Mouse (Mus musculus): Measurements from ENCODE around the gene Exoc2. TPM values are rescaled to one million over a fixed set of nuclear protein-coding genes. Genes with fewer than 3 reads are reported as not detected.

Gene Exoc2
- polyA plus RNA-seq, 1 experiment from 2014 or later = 31.1 TPM

DNA sequence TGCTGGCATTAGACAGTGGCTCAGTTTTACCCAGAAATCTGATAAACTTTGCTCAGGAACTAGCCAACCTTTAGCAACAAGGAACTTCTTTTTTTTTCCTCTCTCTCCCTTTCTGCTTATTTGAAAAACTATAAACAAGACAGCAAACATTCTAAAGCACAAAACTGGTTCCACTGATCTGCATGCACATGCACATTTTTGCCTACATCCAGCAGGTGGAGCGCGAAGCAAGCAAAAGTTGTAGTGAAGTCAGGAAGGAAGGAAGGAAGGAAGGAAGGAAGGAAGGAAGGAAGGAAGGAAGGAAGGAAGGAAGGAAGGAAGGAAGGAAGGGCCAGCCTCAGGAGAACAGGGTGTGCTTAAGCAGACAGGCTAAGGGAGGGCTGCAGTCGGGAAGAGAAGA is 109.9 kb downstream of the Exoc2 start:
- Histone ChIP-seq H3K4me3 (no peak overlapping the region), H3K27me3 (ENCODE audit: low read depth, poor library complexity, severe bottlenecking) (no peaks in the 10 kb centered on the region), H3K36me3 (peaks cover 27% of the 10 kb centered on the region), H3K4me1 (no peaks in the 10 kb centered on the region), H3K27ac (no peak overlapping the region), H3K9me3 (replicated peaks) (no peaks in the 10 kb centered on the region)
- WGBS = 90% methylated on average over 3 of the region's 3 CpGs
- DNase-seq (ENCODE audit: low spot score) = no peak

DNA sequence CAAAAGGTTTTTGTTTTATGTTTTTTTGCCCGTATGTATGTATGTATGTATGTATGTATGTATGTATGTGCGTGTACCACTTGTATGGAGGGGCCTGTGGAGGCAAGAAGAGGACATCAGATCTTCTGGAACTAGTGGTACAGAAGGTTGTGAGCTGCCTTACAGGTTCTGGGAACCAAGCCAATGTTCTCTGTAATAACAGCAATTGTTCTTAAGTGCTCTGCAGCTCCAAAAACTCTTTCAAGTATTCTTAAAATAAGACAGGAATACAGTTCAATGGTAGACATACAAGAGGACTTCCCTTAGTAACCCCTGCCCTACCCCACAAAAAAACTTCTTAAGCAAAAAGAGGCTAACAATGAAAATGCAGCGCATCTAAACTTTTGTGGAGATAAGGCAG is 115.5 kb downstream of the Exoc2 start:
- no peaks in the 10 kb centered on the region for H3K4me1 ChIP-seq
- no peak for DNase-seq (ENCODE audit: low spot score)
- no peak overlapping the region for H3K4me3 ChIP-seq
- H3K27ac ChIP-seq = no peak overlapping the region
- no peaks in the 10 kb centered on the region for H3K27me3 ChIP-seq (ENCODE audit: low read depth, poor library complexity, severe bottlenecking)
- 95% methylated on average over 3 of the region's 3 CpGs for WGBS
- peaks cover 16% of the 10 kb centered on the region for H3K36me3 ChIP-seq
- H3K9me3 ChIP-seq (replicated peaks) = no peaks in the 10 kb centered on the region

DNA sequence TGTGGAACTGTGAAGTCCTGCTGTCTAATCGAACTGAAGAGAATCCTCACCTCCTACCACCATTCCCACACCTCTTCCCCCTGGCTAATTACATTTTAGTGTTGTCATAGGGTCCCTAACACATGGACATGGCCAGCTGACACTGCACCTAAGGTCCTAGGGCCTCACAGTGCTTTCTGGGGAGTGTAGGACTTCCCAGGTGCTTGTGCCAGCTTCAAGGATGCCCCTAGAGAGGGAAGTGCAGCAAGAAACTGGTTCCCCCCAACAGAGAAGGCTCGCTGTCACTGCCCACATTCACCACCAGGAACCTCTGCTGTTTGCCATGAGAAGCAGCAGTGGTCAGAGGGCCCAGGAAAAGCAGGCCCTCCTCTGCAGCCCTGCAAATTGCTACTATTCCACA is 123.2 kb downstream of the Exoc2 start:
- WGBS = 58% methylated on average over 2 of the region's 2 CpGs
- H3K4me1 ChIP-seq = no peaks in the 10 kb centered on the region

DNA sequence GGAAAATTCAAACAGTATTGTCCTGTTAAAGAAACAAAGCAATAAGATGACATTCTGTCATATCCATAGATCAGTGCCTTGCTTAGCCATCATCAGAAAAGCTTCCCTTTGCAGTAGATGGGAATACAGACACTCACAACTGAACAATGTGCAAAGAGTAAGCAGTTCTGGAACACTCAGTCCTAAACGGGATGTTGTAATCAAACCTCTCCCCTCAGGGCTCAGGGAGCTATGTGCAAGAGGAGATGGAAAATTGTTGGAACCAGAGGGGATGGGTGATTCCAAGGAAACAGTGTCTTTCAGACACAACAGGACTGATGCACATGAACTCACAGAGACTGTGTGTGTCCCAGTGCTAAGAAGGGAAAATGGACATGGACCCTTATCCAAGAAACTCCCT is 125.9 kb downstream of the Exoc2 start:
- no peak overlapping the region for H3K27ac ChIP-seq
- no peaks in the 10 kb centered on the region for H3K4me1 ChIP-seq
- 76% methylated on average over 1 of the region's 1 CpGs for WGBS
- H3K27me3 ChIP-seq (ENCODE audit: low read depth, poor library complexity, severe bottlenecking) = no peaks in the 10 kb centered on the region
- H3K4me3 ChIP-seq = no peak overlapping the region
- H3K36me3 ChIP-seq = 0 out of 2 replicates have a peak, but pooled peaks cover 8% of the 10 kb centered on the region
- DNase-seq (ENCODE audit: low spot score) = no peak
- no peaks in the 10 kb centered on the region for H3K9me3 ChIP-seq (replicated peaks)

More for the DNA sequence above, 123.2 kb downstream of the Exoc2 start:
- H3K9me3 ChIP-seq (replicated peaks) = no peaks in the 10 kb centered on the region
- no peak overlapping the region for H3K27ac ChIP-seq
- no peak overlapping the region for H3K4me3 ChIP-seq
- H3K27me3 ChIP-seq (ENCODE audit: low read depth, poor library complexity, severe bottlenecking) = no peaks in the 10 kb centered on the region
- H3K36me3 ChIP-seq = peaks cover 5% of the 10 kb centered on the region
- DNase-seq (ENCODE audit: low spot score) = no peak

DNA sequence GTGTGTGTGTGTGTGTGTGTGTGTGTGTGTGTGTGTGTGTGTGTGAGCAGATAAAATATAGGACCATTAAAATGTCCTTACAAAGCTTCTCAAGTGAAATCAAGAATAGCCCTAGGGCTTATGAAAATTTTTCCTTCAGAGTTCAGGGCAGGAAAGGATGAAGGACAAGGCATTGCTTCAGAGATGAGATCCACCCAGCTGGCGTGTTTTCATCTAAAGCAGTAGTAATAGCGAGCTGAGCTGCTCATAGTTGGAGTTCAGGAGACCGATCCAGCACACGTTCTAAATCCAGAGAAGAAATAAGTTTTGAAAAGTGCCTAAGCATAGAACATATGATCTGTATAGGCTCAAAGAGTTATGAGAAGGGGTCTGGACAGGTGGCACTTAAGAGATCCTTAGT is 127.4 kb downstream of the Exoc2 start:
- H3K4me1 ChIP-seq = no peaks in the 10 kb centered on the region
- H3K27me3 ChIP-seq (ENCODE audit: low read depth, poor library complexity, severe bottlenecking) = no peaks in the 10 kb centered on the region
- no peak overlapping the region for H3K4me3 ChIP-seq
- WGBS = 93% methylated on average over 4 of the region's 4 CpGs
- H3K27ac ChIP-seq = no peak overlapping the region
- H3K9me3 ChIP-seq (replicated peaks) = no peaks in the 10 kb centered on the region
- no peak for DNase-seq (ENCODE audit: low spot score)
- H3K36me3 ChIP-seq = 0 out of 2 replicates have a peak, but pooled peaks cover 8% of the 10 kb centered on the region

DNA sequence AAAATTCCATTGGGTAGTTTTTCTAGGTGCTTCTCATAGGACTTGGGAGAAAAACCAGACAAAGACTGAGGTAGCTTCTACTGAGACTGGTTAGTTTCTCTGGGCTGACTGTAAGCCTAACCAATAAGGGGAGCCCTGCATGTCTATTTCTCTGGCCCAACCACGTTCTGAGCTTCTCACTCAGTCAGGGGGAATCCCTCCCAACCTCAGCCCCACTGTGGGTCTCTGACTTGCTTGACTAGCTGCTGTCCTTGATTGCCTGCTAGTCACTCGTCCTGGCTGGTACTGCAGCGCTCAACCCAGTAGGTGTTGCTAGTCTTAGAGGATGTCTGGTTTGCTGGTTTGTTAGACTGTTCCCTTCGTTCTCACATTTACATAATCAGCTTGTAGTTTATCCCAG is 130.8 kb downstream of the Exoc2 start:
- DNase-seq (ENCODE audit: low spot score) = no peak
- Histone ChIP-seq H3K4me1 (no peaks in the 10 kb centered on the region), H3K36me3 (0 out of 2 replicates have a peak, but pooled peaks cover 8% of the 10 kb centered on the region), H3K27me3 (ENCODE audit: low read depth, poor library complexity, severe bottlenecking) (no peaks in the 10 kb centered on the region), H3K9me3 (replicated peaks) (no peaks in the 10 kb centered on the region), H3K27ac (no peak overlapping the region), H3K4me3 (no peak overlapping the region)
- 90% methylated on average over 4 of the region's 4 CpGs for WGBS

DNA sequence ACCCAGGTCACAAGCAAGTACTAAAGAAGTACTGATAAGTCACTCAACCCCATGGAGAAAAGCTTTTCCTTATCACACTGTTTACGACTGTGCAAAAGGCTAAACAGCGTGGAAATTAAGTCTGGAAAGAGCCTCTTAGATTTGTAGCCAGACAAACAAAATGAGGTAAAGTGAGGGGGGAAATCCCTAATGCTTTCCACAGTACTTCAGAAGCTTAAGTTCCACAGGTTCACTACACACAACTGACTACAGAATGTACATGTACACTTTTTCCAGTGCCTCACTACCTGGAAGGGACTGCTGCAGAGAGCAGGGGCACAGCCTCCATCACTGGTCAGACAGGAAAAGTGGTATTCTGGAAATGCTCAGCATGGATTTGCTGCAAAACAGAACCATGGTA is 132.1 kb downstream of the Exoc2 start:
- WGBS = 82% methylated on average over 2 of the region's 2 CpGs

DNA sequence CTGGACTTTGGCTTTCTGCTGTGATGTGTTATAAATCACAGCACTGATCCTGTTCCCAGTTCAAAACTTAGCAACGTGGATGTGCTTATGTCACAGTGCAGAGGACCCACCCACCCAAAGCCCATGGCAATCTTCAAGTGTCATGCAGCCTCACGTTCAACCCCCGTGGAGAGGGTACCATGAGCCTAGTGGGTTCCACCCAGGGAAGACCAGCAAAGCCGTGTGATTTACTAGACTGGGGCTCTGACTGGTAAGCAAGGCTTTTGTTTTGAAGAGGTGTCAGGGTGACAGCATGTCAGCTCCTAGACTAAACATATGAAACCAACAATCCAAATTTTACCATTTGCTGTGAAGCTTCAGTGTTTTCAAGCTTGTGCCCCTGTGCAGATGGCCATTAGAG is 132.6 kb downstream of the Exoc2 start:
- no peaks in the 10 kb centered on the region for H3K9me3 ChIP-seq (replicated peaks)
- DNase-seq (ENCODE audit: low spot score) = no peak
- H3K4me1 ChIP-seq = no peaks in the 10 kb centered on the region
- WGBS = 75% methylated on average over 4 of the region's 4 CpGs
- no peak overlapping the region for H3K27ac ChIP-seq
- H3K36me3 ChIP-seq = 0 out of 2 replicates have a peak, but pooled peaks cover 8% of the 10 kb centered on the region
- no peaks in the 10 kb centered on the region for H3K27me3 ChIP-seq (ENCODE audit: low read depth, poor library complexity, severe bottlenecking)
- H3K4me3 ChIP-seq = no peak overlapping the region

More for the DNA sequence above, 132.1 kb downstream of the Exoc2 start:
- no peak overlapping the region for H3K4me3 ChIP-seq
- no peaks in the 10 kb centered on the region for H3K9me3 ChIP-seq (replicated peaks)
- H3K27ac ChIP-seq = no peak overlapping the region
- H3K27me3 ChIP-seq (ENCODE audit: low read depth, poor library complexity, severe bottlenecking) = no peaks in the 10 kb centered on the region
- H3K36me3 ChIP-seq = 0 out of 2 replicates have a peak, but pooled peaks cover 8% of the 10 kb centered on the region
- no peak for DNase-seq (ENCODE audit: low spot score)
- H3K4me1 ChIP-seq = no peaks in the 10 kb centered on the region

DNA sequence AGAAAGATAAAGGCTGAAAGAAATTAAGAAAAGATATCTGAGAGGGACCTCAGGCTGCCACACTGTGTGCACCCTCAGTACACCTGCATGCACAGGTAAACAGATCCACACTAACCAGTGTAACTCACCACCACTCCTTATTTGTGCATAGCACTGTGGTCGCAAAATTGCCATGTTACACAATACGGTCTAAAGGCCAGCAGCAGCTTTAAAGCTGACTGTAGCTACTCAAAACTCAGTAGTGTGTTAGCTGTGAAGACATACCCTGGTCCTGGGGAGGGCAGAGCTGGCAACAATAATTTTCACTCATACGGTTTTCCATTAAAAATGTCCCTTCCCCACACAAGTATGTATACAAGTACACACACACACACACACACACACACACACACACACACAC is 133.2 kb downstream of the Exoc2 start:
- no peak for DNase-seq (ENCODE audit: low spot score)
- Histone ChIP-seq H3K9me3 (replicated peaks) (no peaks in the 10 kb centered on the region), H3K27me3 (ENCODE audit: low read depth, poor library complexity, severe bottlenecking) (no peaks in the 10 kb centered on the region), H3K27ac (no peak overlapping the region), H3K4me3 (no peak overlapping the region), H3K4me1 (no peaks in the 10 kb centered on the region), H3K36me3 (0 out of 2 replicates have a peak, but pooled peaks cover 8% of the 10 kb centered on the region)
- 84% methylated on average over 3 of the region's 3 CpGs for WGBS

DNA sequence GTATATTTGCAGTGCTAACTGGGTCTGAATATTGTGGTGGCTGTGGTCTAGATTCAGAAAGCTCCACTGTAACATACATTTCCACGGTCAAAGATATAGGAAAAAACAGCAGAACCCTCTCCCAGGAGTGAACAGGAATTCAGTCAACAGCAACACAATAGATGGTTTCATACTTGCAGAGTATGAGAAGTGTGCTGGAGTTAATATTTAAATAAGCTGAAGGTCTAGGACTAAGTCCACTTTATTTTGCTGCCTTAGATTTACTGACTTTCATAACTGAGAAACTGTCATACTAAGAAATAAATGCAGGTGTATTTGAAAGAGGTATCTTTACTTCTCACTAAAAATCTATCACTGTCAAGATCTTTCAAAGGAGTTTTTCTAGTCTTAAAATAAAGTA is 137.6 kb downstream of the Exoc2 start:
- H3K9me3 ChIP-seq (replicated peaks) = no peaks in the 10 kb centered on the region
- WGBS = 87% methylated on average over 1 of the region's 1 CpGs
- DNase-seq (ENCODE audit: low spot score) = no peak
- no peak overlapping the region for H3K4me3 ChIP-seq
- no peaks in the 10 kb centered on the region for H3K27me3 ChIP-seq (ENCODE audit: low read depth, poor library complexity, severe bottlenecking)
- no peaks in the 10 kb centered on the region for H3K36me3 ChIP-seq
- H3K27ac ChIP-seq = no peak overlapping the region
- H3K4me1 ChIP-seq = no peaks in the 10 kb centered on the region

DNA sequence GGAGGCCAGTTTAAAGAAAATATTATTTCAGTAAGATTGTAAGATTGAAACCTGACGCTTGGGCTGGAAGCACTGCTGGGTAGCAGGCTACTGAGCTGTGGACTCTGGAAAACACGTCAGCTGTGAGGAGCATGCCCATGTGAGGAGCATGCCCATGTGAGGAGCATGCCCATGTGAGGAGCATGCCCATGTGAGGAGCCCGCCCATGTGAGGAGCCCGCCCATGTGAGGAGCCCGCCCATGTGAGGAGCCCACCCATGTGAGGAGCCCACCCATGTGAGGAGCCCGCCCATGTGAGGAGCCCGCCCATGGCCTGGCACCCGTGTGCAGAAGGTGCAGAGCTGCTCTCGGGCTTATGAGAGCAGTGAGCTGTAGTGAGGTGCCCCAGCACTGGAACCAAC is 139.0 kb downstream of the Exoc2 start:
- Histone ChIP-seq H3K36me3 (no peaks in the 10 kb centered on the region), H3K4me1 (peaks cover 6% of the 10 kb centered on the region), H3K27me3 (ENCODE audit: low read depth, poor library complexity, severe bottlenecking) (no peaks in the 10 kb centered on the region), H3K4me3 (no peak overlapping the region), H3K27ac (no peak overlapping the region), H3K9me3 (replicated peaks) (no peaks in the 10 kb centered on the region)
- no peak for DNase-seq (ENCODE audit: low spot score)
- 91% methylated on average over 9 of the region's 9 CpGs for WGBS

DNA sequence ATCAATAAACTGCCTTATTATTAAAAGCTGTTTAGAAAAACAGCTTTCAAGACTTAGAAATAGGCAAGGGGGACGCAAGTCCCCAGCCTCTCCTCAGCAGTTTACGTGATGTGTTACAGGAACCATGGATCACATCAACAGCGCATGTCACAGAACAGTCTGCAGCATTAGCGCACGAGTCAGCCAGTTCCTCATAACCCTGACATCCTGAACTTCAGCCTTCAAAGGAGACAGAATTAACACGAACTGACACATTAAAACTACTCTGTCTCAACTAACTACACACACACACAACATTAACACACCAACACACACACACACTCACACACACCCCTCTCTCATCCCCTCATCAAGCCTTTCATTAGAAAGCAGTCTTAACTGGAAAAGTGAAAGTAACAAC is 139.5 kb downstream of the Exoc2 start:
- no peaks in the 10 kb centered on the region for H3K36me3 ChIP-seq
- WGBS = 91% methylated on average over 6 of the region's 6 CpGs
- no peak overlapping the region for H3K27ac ChIP-seq
- no peak overlapping the region for H3K4me3 ChIP-seq
- no peaks in the 10 kb centered on the region for H3K27me3 ChIP-seq (ENCODE audit: low read depth, poor library complexity, severe bottlenecking)
- no peaks in the 10 kb centered on the region for H3K9me3 ChIP-seq (replicated peaks)
- H3K4me1 ChIP-seq = peaks cover 6% of the 10 kb centered on the region
- DNase-seq (ENCODE audit: low spot score) = no peak

DNA sequence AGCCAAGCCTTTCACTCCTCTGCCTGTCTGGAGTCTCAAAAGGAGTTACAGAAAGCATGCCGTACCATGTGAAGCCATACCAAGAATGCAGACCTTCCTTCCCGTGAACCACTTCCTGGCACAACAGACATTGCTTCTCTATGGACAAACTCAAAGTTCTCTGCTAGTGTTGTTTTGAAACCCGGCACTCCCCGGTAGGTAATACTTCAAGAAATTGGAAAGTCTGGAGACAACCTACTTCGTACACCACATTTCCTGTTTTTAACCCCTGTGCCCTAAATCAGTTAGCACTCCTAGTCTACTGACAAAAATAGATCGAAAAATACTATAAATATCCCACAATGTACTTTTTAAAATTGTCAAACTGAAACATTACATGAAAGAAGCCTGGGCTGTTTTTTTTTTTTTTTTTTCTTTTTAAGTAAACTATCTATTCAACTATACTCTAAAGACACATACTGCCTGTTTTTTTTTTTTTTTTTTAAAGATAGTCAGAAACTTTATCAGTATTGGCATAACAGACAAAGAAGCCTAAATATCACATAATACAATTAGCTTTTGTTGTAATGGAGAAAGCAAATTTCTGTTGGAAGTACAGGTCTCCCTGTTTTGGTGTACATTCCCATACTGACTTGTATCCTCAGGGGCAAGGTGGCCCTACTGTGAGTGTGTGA is 140.3 kb downstream of the Exoc2 start:
- 83% methylated on average over 6 of the region's 6 CpGs for WGBS
- Histone ChIP-seq H3K9me3 (replicated peaks) (no peaks in the 10 kb centered on the region), H3K4me3 (no peak overlapping the region), H3K36me3 (no peaks in the 10 kb centered on the region), H3K27ac (no peak overlapping the region), H3K4me1 (peaks cover 6% of the 10 kb centered on the region), H3K27me3 (ENCODE audit: low read depth, poor library complexity, severe bottlenecking) (no peaks in the 10 kb centered on the region)
- no peak for DNase-seq (ENCODE audit: low spot score)

DNA sequence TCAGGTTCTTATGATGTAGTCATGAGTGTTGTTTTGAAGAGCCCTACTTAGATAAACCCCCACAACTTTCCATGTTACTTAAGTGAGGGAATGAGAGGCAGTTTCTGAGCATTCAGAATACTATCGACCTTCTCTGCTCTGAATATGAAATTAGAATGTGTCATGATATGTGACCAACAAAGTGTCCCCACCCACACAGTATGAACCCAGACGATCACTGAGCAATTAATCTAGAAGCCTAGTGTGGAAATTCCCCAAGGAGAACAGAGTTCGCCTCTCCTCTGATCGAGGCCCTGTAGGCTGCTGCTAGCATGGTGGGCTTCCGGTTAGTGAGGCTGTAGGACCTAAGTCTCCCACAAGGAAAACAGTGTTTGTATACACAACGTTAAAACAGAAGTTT is 142.5 kb downstream of the Exoc2 start:
- H3K4me3 ChIP-seq = no peak overlapping the region

More for the DNA sequence above, 142.5 kb downstream of the Exoc2 start:
- 87% methylated on average over 6 of the region's 6 CpGs for WGBS
- no peak for DNase-seq (ENCODE audit: low spot score)
- Histone ChIP-seq H3K27ac (no peak overlapping the region), H3K36me3 (no peaks in the 10 kb centered on the region), H3K9me3 (replicated peaks) (no peaks in the 10 kb centered on the region), H3K4me1 (peaks cover 6% of the 10 kb centered on the region), H3K27me3 (ENCODE audit: low read depth, poor library complexity, severe bottlenecking) (no peaks in the 10 kb centered on the region)

Measured in limb, embryonic 10.5 days (tissue).